Mouse (Mus musculus): Measurements from ENCODE around the gene Rbbp8nl.

The Rbbp8nl gene

DNA sequence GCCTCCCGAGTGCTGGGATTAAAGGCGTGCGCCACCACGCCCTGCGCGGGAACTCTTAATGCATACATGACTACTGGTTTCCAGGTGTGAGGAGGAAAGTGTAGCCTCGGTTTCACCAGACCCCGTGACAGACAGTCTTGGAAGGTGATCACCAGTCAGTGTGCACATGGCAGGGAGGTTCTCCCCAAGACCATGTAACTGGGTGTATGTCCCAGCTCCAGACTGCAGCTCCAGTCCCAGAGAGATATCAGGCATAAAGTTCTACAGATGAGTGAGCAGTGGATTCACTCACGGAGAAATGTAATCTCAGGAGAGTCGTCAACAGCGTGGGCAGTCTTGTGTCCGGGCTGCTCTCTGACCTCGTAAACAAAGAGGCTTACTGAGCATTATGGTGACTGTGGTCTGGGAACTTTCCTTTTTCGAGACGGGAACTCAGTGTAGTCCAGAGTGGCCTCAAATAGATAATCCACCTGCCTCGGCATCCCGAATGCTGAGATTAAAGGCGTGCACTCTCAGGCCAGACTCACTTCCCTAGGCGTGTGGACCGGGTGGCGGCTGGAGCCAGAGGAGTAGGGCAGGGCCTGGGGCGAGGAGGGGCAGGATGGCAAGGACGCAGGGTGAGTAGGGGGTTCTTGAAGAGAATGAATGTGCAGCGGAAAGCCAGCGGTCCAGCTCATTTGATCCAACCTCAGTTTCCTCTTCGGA is 33.2 kb downstream of the Rbbp8nl start:
- peak; percentile 54 for DNase-seq

DNA sequence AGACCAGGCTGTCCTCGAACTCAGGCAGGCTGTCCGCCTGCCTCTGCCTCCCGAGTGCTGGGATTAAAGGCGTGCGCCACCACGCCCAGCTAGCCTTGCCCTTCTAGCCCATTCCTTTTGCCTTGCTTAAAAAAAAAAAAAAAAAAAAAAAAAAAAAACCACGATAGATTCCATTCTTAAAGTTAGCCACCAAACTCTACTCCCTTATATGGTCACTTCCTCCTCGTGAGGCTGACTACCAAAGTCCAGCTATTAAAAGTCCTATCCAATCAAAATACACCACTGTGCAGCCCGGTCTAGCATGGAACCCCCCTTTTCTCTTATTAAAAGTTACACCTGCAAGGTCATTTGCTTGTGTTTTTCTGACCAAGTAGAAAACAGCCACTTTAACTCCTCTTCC is 34.0 kb downstream of the Rbbp8nl start:
- peak; percentile 78 for DNase-seq

DNA sequence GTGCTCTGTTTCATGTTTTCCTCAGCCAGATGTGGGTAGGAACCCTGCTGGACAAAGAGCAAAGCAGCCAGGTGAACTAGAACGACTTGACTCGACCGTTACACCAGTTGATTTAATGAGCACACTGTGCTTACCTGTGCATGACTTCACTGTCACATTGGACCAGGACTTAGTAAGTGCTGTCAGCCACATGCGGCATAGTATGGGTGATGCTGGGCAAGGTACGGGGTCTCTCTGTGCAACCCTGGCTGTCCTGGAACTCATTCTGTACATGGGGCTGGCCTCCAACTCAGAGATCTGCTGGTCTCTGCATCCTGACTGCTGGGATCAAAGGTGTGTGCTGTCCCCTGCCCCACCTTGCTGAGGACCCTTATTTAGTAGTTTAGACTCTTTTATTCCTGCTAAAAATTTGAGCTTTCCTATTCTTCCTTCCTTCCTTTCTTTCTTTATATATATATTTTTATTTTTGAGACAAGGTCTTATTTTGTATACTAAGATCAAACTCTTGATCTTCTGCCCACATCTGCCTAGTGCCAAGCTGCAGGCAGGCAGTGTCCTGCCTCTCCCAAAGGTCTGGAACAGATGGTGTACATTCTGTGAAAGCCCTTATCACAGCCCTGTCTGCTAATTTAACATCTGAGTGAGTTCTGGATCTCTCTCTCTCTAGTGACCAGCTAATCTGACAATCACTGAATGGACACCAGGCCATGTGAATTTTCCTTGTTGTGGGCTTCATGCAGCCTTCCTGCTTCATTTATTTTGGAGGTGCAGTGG is 35.1 kb downstream of the Rbbp8nl start:
- no peak for DNase-seq

DNA sequence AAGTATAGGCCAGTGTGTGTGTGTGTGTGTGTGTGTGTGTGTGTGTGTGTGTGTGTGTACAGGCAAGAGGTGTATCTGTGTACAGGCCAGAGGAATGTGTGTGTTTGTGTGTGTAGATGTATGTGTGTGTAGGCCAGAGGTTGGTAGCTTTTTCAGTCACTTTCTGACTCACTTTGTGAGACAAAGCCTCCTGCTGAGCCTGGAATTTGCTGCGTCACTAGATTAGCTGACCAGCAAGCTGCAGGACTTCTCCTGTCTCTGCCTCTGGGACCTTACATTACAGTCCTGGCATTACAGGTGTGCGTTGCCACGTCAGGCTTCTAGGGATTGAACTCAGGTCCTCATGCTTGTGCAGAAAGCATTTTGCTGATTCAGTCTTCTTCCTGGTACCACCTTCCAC is 37.8 kb downstream of the Rbbp8nl start:
- no peak for DNase-seq

DNA sequence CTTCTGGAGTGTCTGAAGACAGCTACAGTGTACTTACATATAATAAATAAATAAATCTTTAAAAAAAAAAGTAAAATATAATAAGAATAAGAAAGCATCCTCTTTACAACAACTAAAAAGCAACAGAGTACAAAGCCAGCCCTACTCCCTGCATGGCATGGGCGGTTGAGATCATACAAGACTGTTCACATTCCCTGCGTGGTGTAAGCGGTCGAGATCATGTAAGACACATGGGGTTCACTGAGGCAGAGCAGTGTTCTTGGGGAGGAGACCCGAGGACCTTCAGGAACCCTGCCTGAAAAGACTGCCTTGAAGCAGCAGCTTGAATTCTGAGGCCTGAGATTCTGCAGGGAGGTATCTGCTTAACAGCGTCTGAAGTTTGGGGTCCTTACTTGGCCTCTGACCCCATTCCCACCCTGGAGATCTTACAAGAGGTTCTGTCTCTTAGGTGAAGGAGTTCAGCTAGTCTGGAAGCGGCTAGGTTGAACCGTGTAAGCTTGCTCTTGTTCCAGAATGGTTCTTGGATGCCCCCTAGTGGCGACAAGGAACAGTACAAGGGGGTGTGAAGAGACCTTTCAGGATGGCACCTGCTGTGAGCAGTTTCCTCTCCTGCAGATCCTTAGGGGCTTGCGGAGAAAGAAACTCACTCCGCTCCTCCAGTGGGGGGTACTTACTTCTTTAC is 38.6 kb downstream of the Rbbp8nl start:
- DNase-seq, result peak; percentile 86

DNA sequence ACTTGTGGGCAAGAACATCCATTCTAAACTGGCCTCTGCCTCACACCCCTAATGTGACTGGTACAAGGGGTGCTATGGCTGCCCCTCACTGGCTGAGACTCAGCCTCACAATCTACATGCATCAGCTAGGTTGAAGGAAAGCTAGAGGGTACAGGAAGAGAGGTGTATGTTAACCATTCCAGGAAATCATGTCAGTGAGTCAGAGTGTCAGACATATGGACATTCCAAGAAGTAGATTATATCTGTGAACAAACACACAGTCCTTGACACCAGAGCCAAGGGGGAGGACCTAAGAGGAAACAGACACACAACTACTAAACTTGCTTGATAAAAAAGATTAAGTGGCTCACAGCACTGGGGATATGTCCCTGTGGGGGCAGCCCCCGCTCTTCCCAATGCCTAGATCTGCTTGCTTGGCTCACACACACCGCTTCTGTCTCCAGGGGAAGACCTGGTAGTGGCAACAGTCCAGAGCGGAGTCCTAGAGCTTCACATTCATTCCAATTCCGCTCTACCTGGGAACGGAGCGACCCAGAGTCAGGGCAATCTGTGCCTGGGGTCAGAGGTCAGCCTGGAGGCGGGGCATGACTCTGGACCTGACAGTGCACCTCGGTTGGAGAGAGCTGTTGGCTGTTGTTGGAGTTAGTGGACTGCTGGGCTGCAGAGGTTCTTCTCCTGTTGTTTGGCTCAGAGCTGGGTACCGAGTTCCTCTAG is 40.6 kb downstream of the Rbbp8nl start:
- DNase-seq, result peak; percentile 62

DNA sequence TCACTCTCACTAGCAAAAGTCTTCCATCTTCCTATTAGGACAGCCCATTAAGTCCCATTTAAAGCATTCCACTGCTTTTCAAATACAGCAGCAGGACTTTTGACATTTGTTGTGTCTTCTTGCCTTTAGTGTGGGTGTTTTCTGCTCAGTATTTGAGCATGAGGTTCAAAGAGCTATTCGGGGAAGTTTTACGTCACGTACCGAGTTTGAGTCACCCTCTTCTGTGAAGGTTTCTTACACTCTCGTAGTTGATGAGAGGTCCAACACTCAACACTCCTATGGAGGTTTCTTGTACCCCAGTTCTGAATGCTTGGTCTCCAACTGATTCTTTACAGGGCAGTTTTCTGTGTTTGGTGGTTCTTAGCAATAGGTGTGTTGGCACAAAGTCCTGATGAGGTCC is 41.8 kb downstream of the Rbbp8nl start:
- no peak for DNase-seq

DNA sequence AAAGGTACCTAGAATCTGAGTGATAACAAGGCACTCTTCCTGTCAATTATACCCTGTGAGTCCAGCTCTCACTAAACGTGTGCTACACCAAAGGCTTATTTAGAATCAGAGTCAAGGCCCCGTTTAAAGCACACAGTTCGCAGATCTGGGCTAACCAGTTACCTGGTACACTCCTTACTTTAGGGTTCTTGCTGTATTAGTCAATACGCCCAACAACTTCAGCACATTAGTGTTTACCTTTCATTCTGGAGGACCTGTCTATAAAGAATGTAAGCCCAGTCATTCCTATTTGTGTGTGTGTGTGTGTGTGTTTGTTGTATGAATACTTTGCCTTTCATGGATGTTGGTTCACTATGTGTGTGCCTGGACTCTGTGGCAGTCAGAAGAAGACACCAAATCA is 46.6 kb downstream of the Rbbp8nl start:
- no peak for DNase-seq

DNA sequence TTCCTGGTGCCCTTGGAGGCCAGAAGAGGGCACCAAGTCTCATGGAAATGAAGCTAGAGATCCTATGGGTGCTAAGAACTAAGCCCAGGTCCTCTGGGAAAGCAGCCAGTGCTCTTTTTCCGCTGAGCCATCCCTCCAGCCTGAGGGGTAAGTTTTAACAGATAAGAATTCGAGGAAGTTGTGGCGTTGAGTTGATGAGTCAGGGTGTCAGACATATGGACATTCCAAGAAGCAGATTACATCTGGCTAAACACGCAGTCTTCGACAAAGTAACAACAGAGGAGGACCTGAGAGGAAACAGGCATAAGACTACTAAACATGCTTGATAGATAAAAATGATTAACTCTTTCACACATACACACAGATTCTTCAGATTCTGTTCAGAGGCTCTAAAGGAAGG is 51.1 kb downstream of the Rbbp8nl start:
- DNase-seq, result no peak

DNA sequence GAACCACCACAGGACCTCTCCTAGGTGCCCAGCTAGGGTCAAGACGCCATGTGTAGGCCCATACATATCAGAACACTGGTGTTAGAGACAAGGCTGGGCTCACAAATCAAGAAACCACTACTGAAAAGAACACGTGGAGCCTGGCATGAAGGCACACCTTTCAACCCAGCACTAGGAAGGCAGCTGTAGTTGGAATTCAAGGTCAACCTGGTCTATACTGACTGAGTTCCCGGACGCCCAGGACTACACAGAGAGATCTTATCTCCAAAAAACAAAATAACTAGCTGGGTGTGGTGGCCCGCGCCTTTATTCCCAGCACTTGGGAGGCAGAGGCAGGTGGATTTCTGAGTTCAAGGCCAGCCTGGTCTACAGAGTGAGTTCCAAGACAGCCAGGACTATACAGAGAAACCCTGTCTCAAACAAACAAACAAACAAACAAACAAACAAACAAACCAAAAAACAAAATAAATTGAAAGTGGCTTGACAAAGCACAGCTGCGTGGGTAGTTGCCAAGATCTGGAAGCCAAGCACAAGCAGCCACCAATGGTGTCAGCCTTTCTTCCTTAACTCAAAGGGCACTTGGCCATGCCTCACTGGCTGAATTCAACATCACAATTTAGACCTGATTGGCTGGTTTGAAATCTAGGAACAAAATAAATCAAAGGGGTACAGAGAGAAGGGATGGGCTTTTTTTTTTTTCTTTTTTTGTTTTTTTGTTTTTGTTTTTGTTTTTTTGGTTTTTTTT is 51.9 kb downstream of the Rbbp8nl start:
- DNase-seq, result no peak

DNA sequence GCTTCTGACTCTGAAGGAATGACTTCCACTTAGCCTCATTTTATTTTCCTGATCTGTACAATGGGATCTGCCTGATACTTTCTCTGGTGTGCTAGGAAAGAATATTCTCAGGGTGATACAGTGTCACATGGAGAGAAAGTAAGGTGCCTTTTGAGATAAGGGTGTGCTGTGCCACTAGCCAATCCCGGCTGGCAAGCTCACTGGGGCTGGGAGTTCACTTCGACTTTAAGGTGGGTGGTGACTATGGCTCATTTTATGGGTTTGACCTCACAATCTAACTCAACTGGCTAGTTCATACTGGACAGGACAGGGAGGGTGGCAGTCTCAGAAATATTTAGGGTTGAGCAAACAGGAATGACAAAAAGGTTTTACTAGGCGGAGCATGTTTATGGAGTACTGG is 52.7 kb downstream of the Rbbp8nl start:
- no peak for DNase-seq

DNA sequence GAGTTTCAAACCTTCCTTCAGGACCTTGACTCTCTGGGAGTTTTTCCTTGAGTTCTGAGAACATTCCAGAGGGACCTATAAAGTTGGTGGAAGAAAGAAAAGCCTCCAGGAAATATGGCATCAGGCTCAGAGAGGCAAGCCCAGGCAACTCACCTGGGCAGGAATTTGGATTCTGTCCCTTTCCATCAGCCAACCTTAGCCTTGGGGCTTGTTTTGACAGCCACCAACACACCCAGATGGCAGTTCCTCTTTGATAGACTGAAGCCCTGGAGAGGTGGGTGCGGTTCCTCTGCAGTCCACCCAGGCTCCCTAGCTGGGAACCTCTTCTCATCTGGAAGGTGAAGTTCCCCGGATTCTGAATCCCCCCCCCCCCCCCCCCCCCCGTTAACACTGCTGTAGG is 53.2 kb downstream of the Rbbp8nl start:
- no peak for DNase-seq

DNA sequence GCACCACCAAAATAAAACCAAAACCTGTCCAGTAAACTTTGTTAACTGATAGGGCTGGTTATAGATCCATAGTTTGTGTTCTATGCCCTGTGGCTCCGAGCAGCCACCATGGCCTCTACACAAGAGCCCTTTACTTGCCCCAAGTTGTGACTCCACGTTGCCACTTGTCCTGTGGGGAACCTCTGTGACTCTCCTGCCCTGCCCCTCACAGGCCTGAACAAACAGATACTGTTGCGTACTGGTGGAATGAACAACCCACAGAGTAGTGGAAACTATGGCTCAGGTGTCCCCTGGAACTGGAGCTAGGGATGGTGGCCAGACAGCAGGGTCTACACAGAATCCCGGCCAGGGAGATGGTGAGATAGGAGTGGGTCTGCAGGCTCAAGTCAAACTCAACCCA is 53.9 kb downstream of the Rbbp8nl start:
- DNase-seq, result no peak

DNA sequence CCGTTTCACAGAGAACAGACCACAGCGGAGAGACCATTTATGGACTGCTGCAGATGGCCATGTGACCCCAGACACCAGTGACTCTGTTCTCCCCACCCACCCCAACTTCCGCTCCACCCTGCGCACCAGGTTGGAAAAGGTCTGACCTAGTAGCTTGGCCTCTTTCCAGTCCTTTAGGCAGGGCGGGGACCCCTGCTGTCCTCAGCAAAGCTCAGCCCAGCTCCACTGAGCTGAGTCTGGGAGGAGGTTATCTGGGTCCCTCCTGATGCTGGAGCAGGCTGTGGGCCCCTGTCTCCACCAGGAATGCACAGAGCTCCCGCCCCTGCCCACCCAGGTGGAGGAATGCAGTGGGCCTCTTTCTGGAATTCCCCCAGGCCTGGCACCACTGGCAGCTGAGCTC is 54.7 kb downstream of the Rbbp8nl start:
- DNase-seq, result no peak

DNA sequence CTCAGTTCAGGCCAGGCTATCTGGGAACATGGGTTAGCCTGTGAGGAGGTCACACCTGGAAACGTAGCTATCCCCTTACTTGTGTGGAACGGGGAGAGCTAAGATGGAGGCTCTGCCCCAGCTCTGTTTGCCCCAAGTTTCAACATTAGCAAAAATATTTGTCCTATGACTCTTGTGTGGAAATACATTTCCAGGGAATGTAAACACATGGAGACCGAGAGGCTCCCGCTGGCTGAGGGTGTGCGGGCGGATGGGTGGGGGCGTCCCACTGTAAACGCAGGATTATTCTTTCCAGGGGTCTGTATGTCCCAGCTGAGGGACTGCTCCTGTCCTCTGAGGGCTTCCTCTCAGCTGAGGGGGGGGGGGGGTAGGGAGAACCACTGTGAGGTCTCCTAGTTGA is 55.3 kb downstream of the Rbbp8nl start:
- no peak for DNase-seq

DNA sequence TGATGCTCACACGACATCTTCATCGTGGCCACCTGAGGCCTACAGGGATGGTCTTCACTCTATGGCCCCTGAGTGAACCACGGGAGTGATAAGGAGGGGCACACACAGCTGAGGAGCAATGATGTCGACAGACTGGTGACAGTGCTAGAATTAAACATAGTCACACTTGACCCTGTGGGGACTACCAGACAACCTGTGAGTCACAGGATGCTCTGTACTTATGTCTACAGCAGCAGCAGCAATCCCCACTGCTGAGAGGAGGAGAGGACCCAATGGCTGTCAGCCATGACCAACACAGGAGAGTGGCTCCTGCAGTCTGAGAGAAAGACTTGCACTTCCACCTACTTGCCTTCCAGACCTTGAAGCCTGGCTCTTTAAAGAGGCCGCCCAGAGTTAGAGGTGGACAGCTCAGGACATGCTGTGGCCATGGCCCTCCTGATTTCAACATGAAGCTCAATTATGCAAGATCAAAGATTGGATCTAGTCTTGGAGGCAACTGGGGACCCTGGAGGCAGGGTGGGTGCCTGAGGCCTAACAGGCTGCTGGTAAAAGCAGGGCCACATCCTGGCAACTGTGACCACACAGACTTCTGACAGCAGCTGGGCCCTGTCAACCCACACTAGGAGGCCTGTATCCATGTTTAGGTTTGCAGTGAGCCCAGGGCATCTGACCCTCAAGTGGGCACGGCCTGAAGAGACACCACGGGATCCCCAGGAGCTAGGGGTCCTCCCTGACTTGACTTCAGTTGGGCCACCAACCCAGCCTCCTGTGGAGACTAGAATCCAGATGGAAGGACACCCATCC is 56.4 kb downstream of the Rbbp8nl start:
- no peak for DNase-seq

DNA sequence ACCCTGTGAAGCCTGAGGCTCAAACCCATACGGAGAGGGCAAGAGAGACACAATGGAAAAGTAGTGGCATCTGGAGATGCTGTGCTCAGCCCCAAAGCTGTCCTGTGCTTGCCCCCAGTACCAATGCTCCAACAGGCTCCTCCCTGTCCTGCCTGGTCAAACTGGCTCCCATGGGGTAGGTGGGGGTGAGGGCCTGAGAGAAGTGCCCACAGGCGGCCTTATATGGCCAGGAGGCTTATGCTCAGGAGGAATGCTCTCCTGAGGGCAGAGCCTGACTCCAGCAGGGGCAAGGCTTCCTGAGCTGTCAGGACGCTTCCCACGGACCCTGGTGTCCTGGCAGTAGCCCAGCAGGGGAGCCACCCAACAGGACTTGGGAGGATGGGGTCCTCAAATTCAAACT is 59.2 kb downstream of the Rbbp8nl start:
- DNase-seq, result no peak

DNA sequence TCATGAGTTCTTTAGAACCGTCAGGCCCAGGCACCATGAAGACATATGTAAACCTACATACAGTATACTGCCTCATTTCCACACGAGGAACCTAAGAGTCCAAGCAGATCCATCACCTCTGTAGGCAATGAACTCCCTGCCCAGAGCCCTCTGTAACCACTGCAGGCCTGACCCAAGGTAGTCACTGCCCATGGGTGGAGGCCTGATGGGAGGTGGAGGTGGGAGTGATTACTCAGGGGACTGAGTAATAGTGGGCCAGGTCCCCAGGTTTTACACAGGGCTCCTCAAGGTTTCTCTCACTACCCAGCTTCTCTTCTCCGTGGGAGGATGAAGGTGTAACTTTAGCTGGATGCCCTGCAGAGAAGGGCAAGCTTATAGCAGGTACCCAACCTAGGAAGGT is 60.5 kb downstream of the Rbbp8nl start:
- no peak for DNase-seq

DNA sequence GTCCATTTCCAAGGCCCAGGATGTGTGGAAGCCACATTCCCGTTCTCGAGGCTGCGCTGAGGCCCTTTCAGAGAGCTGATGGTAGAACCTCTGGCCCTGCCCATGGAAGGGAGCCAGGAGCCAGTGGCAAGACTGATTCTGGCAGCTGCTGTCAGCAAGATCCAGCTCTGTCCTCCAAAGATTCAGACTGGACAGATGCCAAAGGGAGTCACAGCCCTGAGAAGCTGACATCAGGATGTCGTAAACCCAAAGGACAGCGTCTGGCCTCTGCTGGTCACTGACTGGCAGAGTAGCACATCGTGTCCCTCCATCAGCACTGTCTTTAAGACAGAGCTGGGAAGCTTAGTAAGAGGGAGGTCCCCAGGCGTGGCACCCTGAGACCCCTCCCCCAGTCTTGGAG is 61.1 kb downstream of the Rbbp8nl start:
- peak; percentile 74 for DNase-seq

DNA sequence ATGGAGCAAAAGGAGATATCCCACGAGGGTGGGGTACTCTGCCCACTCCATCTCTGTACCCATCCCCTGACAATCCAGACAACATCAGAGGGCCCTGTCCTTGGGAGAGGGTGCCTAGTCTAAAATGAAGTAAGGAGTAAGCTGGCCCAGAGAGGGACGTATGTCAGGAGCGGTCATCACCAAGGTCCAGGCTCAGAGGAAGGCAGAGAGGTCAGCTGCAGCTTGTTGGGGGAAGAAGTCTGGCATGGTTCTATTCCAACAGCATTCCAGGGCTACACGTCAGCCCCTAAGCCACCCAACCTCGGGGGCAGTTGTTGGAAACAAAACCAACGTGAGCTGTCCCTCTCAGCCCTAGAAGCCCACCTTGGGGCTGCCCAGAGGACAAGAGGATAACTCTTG is 61.6 kb downstream of the Rbbp8nl start:
- DNase-seq, result no peak

All from kidney, adult 9 months (tissue).